Mouse (Mus musculus) liver, postnatal 0 days (tissue): ENCODE results near the gene Snx18. TPM values are rescaled to one million over a fixed set of nuclear protein-coding genes. Genes with fewer than 3 reads are reported as not detected.
A peak's percentile ranks its signal among the peaks of the same experiment; 100 is the strongest.

ENCODE experiments used
- ATAC-seq: fragments of 200-750 bp; cut with Nextera tagmentation; 2 replicates; pipeline ENCODE4 v1.8.0; 2017; ENCODE audit warnings: mild to moderate bottlenecking, moderate library complexity
- DNase-seq: peaks from one replicate; pipeline ENCODE4 v3.0.0-alpha.2; 2016
- H3K27ac ChIP-seq: fragments of 300-500 bp; sonication (generic); 2 replicates; pipeline ENCODE4 v1.5.1; 2014; ENCODE audit warnings: antibody characterized with exemption, moderate library complexity, mild to moderate bottlenecking, low read depth
- H3K27me3 ChIP-seq: fragments of 300-500 bp; sonication (generic); 2 replicates; pipeline ENCODE4 v1.6.1; 2014; ENCODE audit warnings: low read length, control low read depth, mixed read lengths; ENCODE audit not compliant: insufficient read depth
- H3K36me3 ChIP-seq: fragments of 300-500 bp; sonication (generic); replicated peaks from 2 replicates; pipeline ENCODE4 v1.6.1; 2014; ENCODE audit warnings: mild to moderate bottlenecking, control low read depth, low read length, moderate library complexity, mixed read lengths; ENCODE audit not compliant: insufficient read depth
- H3K4me1 ChIP-seq: fragments of 300-500 bp; sonication (generic); 2 replicates; pipeline ENCODE4 v1.6.1; 2014; ENCODE audit warnings: antibody characterized with exemption, mild to moderate bottlenecking, control low read depth; ENCODE audit not compliant: insufficient read depth
- H3K4me2 ChIP-seq: fragments of 300-500 bp; sonication (generic); 2 replicates; pipeline ENCODE4 v1.6.1; 2014; ENCODE audit warnings: low read depth, mild to moderate bottlenecking, low read length, moderate library complexity, mixed read lengths
- H3K4me3 ChIP-seq: fragments of 300-500 bp; sonication (generic); 2 replicates; pipeline ENCODE4 v1.5.1; 2014; ENCODE audit warnings: low read depth, low read length
- H3K9ac ChIP-seq: fragments of 300-500 bp; sonication (generic); replicated peaks from 2 replicates; pipeline ENCODE4 v1.6.1; 2014; ENCODE audit warnings: mild to moderate bottlenecking, moderate library complexity
- H3K9me3 ChIP-seq: fragments of 300-500 bp; sonication (generic); 2 replicates; pipeline ENCODE4 v1.6.1; 2016; ENCODE audit warnings: mild to moderate bottlenecking, control low read depth, low read length, mixed read lengths
- CTCF ChIP-seq: sonication (generic); IDR thresholded peaks from 2 replicates; pipeline ENCODE4 v1.5.1; 2016; ENCODE audit warnings: antibody characterized with exemption, low read depth
- EP300 ChIP-seq: IDR thresholded peaks from 2 replicates; pipeline ENCODE4 v1.6.1; 2016; ENCODE audit warnings: antibody characterized with exemption, low read depth, mild to moderate bottlenecking
- WGBS: fragments of 180-500 bp; shearing (Covaris S2); extraction: QIAGEN DNeasy Blood & Tissue Kit; methylation state at CpG from one replicate; pipeline ENCODE4 v1.1.7; 2014; ENCODE audit not compliant: insufficient replicate concordance; 5-methylcytosine and 5-hydroxymethylcytosine counted together
- polyA plus RNA-seq: library from polyadenylated mRNA; unstranded; fragments of >200 nt; fragmentation: Nextera tagmentation; extraction: Ambion mirVana; gene quantifications from 2 replicates; pipeline ENCODE4 v1.2.1, GENCODE M21; 2015

Gene Snx18
- polyA plus RNA-seq, 1 experiment from 2014 or later, result 5.7 TPM

DNA sequence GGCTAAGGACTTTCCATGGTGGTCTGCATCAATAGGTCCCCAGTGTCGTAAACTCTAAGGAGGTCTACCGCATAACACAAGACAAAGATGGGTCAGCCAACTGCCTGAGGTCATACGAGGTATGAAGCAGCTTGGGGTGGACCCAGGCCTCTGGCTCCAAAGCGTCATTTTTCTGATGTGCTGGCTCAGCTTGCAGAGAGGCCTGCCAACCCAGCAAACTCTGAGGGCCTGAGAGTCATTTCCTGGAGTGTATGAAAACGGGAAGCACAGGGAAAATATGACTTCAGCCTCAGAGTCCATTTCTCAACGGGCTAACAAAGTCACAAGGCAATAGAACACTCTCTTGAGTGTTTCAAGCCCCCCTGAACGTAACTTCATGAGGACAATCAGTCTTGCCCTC lies 28.9 kb downstream of the Snx18 start:
- peak; percentile 30; the same call in 1 of the 2 replicates for TF ChIP-seq EP300
- TF ChIP-seq CTCF, result no peak
- H3K36me3 ChIP-seq, result peaks cover 20% of the 10 kb centered on the region
- H3K27me3 ChIP-seq, result no peaks in the 10 kb centered on the region
- H3K4me3 ChIP-seq, result no peak overlapping the region
- 44% methylated on average over 7 of the region's 7 CpGs for WGBS
- ATAC-seq, result peak; percentile 54
- no peak overlapping the region for H3K27ac ChIP-seq
- peaks cover 6% of the 10 kb centered on the region; the same call in 1 of the 2 replicates for H3K4me1 ChIP-seq
- no peaks in the 10 kb centered on the region for H3K9me3 ChIP-seq
- no peak overlapping the region for H3K9ac ChIP-seq
- no peak overlapping the region for H3K4me2 ChIP-seq
- no peak for DNase-seq

DNA sequence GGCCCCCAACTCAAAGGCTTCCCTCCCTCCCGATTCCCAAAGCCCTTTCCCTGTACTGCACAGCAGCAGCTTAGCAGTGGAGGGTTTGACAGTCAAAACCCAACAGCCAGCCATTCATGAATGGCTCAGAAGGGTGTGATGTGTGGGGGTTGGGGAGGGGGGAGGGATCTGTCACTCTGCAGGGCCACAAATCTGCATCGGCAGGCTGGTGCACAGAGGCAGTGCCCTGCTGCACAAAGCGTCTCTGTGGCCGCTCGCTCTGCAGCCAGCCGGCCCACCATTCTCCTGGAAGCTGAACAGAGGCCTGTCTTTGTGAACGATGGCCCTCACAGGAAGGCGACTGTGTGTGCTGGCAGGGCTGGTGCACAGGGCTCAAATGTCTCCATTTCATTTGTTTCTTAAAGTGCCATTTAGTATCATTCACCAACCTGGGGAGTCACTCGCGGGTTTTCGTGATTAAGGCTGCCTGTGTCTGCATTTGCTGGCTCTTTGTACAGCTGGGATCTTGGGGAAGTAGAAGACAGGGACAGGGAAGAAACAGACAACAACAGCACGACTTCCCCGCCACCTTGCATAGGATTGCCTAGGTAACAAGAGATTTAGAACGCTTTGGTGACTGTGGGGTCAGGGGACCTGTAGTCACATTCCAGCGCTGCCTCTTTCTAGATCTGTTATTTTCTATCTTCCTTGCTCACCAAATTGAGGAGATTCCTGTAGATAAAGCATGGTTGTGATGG lies 31.0 kb downstream of the Snx18 start:
- ATAC-seq, result no peak
- 48% methylated on average over 15 of the region's 15 CpGs for WGBS
- H3K27ac ChIP-seq, result no peak overlapping the region
- DNase-seq, result no peak
- H3K4me3 ChIP-seq, result no peak overlapping the region
- peaks cover 5% of the 10 kb centered on the region; the same call in 1 of the 2 replicates for H3K36me3 ChIP-seq
- TF ChIP-seq CTCF (no peak), EP300 (no peak)
- H3K9ac ChIP-seq, result no peak overlapping the region
- H3K27me3 ChIP-seq, result no peaks in the 10 kb centered on the region
- H3K4me1 ChIP-seq, result peaks cover 6% of the 10 kb centered on the region; the same call in 1 of the 2 replicates
- no peak overlapping the region for H3K4me2 ChIP-seq
- H3K9me3 ChIP-seq, result no peaks in the 10 kb centered on the region

DNA sequence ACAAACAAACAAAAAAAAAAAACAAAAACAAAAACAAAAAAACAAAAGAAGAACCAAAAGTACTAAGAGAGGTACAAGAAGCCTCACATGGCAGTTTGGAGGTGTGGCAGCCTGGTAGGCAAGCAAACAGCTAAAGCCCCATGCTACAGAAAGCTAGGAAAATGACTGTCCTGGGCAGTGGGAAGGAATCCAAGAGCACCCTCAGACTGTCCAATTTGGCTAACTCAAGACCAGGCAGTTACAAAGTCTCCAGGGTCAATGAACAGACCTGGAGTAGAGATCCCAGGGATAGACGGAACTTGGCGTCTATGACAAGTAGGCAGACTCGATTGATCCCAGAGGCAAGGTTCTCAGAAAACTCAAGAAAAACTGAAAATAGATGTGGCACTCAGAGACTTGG lies 32.8 kb downstream of the Snx18 start:
- H3K27ac ChIP-seq, result no peak overlapping the region
- H3K4me1 ChIP-seq, result peaks cover 7% of the 10 kb centered on the region; the same call in 1 of the 2 replicates
- H3K9me3 ChIP-seq, result no peaks in the 10 kb centered on the region
- no peak overlapping the region for H3K4me3 ChIP-seq
- ATAC-seq (no peak), DNase-seq (no peak)
- H3K9ac ChIP-seq, result no peak overlapping the region
- 89% methylated on average over 3 of the region's 3 CpGs for WGBS
- H3K4me2 ChIP-seq, result no peak overlapping the region
- 0 out of 2 replicates have a peak, but pooled peaks cover 2% of the 10 kb centered on the region for H3K36me3 ChIP-seq
- H3K27me3 ChIP-seq, result no peaks in the 10 kb centered on the region
- no peak for TF ChIP-seq CTCF
- TF ChIP-seq EP300, result no peak

DNA sequence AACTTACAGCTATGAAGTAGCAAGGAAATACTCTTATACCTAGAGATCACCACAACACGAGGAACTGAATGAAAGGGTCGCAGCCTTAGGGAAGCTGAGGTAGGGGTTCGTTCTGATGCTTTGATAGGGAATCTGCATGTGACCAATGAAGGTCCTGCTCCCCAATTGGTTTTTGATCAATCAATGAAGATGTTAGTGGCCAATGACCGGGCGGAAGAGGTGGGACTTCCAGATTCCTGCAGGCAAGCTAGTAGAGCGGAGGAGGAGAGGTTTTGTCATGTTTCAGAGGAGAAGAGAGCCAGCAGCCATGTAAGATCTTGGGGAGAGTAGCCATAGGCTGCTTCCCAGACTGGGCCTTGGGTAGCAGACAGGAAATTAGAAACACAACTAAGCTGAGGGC lies 33.9 kb downstream of the Snx18 start:
- no peaks in the 10 kb centered on the region for H3K27me3 ChIP-seq
- H3K4me1 ChIP-seq, result peaks cover 3% of the 10 kb centered on the region; the same call in 1 of the 2 replicates
- no peak for ATAC-seq
- no peak for DNase-seq
- no peak overlapping the region for H3K9ac ChIP-seq
- no peak overlapping the region for H3K27ac ChIP-seq
- 78% methylated on average over 6 of the region's 6 CpGs for WGBS
- TF ChIP-seq EP300 (no peak), CTCF (no peak)
- no peak overlapping the region for H3K4me3 ChIP-seq
- H3K36me3 ChIP-seq, result no peaks in the 10 kb centered on the region
- no peak overlapping the region for H3K4me2 ChIP-seq
- H3K9me3 ChIP-seq, result no peaks in the 10 kb centered on the region

DNA sequence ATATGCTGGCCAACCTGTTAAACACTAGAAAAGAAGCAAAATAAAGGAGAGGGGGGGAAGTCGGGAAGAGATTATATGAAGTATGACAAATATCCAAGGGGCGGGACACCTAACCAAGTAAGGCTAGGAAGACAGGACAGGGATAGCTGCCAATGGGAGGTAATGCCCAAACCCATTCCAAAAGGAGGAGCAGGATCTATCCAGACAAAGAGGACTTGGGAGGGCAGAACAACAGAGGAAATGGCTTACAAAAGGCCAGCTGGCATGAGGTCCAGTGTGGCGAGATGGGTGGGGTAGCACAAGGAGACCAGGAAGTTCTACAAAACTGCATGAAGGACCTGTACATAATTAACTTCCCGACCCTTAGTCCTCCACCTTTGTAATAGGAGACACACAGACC lies 34.8 kb downstream of the Snx18 start:
- WGBS, result 73% methylated on average over 4 of the region's 4 CpGs
- Histone ChIP-seq H3K9me3 (no peaks in the 10 kb centered on the region), H3K4me2 (no peak overlapping the region), H3K4me1 (peaks cover 3% of the 10 kb centered on the region; the same call in 1 of the 2 replicates), H3K4me3 (no peak overlapping the region), H3K9ac (no peak overlapping the region), H3K27ac (no peak overlapping the region), H3K27me3 (no peaks in the 10 kb centered on the region), H3K36me3 (no peaks in the 10 kb centered on the region)
- no peak for TF ChIP-seq EP300
- TF ChIP-seq CTCF, result no peak
- ATAC-seq, result no peak
- DNase-seq, result no peak

- TF ChIP-seq EP300 (no peak), CTCF (no peak)
- WGBS, result 64% methylated on average over 1 of the region's 1 CpGs
Observed at GRCm38 (mm10) chr13:113582024-113582423, 36.3 kb downstream of the Snx18 start.

More at GRCm38 (mm10) chr13:113582024-113582423, 36.3 kb downstream of the Snx18 start:
- no peak overlapping the region for H3K4me3 ChIP-seq
- H3K4me1 ChIP-seq, result peaks cover 3% of the 10 kb centered on the region; the same call in 1 of the 2 replicates
- no peak overlapping the region for H3K4me2 ChIP-seq
- H3K9ac ChIP-seq, result no peak overlapping the region
- H3K27ac ChIP-seq, result no peak overlapping the region
- no peak for ATAC-seq
- H3K36me3 ChIP-seq, result no peaks in the 10 kb centered on the region
- no peak for DNase-seq
- H3K9me3 ChIP-seq, result no peaks in the 10 kb centered on the region
- H3K27me3 ChIP-seq, result no peaks in the 10 kb centered on the region
